Mouse (Mus musculus) heart, embryonic 11.5 days (tissue): ENCODE data around the gene Klk4. TPM values are rescaled to one million over a fixed set of nuclear protein-coding genes. Genes with fewer than 3 reads are reported as not detected.

Source experiments
- ATAC-seq: fragments of 200-750 bp; cut with Nextera tagmentation; replicated peaks from 2 replicates; pipeline ENCODE4 v1.8.0; 2017; ENCODE audit warnings: moderate library complexity; ENCODE audit not compliant: insufficient number of reproducible peaks, low FRiP score, low TSS enrichment
- H3K27ac ChIP-seq: fragments of 300-500 bp; sonication (generic); 2 replicates; pipeline ENCODE4 v1.5.1; 2014; ENCODE audit warnings: mild to moderate bottlenecking, low read depth, low read length
- H3K27me3 ChIP-seq: fragments of 300-500 bp; sonication (generic); 2 replicates; pipeline ENCODE4 v1.6.1; 2014; ENCODE audit warnings: mild to moderate bottlenecking, low read length, mixed read lengths; ENCODE audit not compliant: control insufficient read depth, insufficient read depth
- H3K36me3 ChIP-seq: fragments of 300-500 bp; sonication (generic); 2 replicates; pipeline ENCODE4 v1.6.1; 2014; ENCODE audit warnings: mild to moderate bottlenecking, low read length, moderate library complexity, mixed read lengths; ENCODE audit not compliant: control insufficient read depth, insufficient read depth
- H3K4me1 ChIP-seq: fragments of 300-500 bp; sonication (generic); 2 replicates; pipeline ENCODE4 v1.6.1; 2014; ENCODE audit warnings: low read length; ENCODE audit not compliant: control insufficient read depth, insufficient read depth
- H3K4me2 ChIP-seq: fragments of 300-500 bp; sonication (generic); 2 replicates; pipeline ENCODE4 v1.6.1; 2014; ENCODE audit warnings: mild to moderate bottlenecking, moderate library complexity
- H3K4me3 ChIP-seq: fragments of 300-500 bp; sonication (generic); 2 replicates; pipeline ENCODE4 v1.5.1; 2014; ENCODE audit warnings: low read depth, low read length
- H3K9ac ChIP-seq: fragments of 300-500 bp; sonication (generic); 2 replicates; pipeline ENCODE4 v1.6.1; 2014; ENCODE audit warnings: mild to moderate bottlenecking, low read depth, low read length, moderate library complexity
- H3K9me3 ChIP-seq: fragments of 300-500 bp; sonication (generic); replicated peaks from 2 replicates; pipeline ENCODE4 v1.6.1; 2016; ENCODE audit warnings: low read length; ENCODE audit not compliant: control insufficient read depth
- WGBS: fragments of 180-500 bp; shearing (Covaris S2); extraction: QIAGEN DNeasy Blood & Tissue Kit; methylation state at CpG from one replicate; pipeline ENCODE4 v1.1.7; 2014; ENCODE audit not compliant: insufficient replicate concordance; 5-methylcytosine and 5-hydroxymethylcytosine counted together
- polyA plus RNA-seq: library from polyadenylated mRNA; unstranded; fragments of >200 nt; fragmentation: Nextera tagmentation; extraction: Ambion mirVana; gene quantifications from 2 replicates; pipeline ENCODE4 v1.2.1, GENCODE M21; 2014

Klk4 gene
- polyA plus RNA-seq, 1 experiment from 2014 or later: not detected

- WGBS: 45% methylated on average over 3 of the region's 3 CpGs
- Histone ChIP-seq H3K4me2 (no peak overlapping the region), H3K4me3 (no peak overlapping the region), H3K9ac (no peak overlapping the region), H3K9me3 (no peaks in the 10 kb centered on the region), H3K36me3 (no peaks in the 10 kb centered on the region), H3K27ac (no peak overlapping the region), H3K27me3 (no peaks in the 10 kb centered on the region), H3K4me1 (no peaks in the 10 kb centered on the region)
- no peak for ATAC-seq
Observed at GRCm38 (mm10) chr7:43891788-43892187, 10.8 kb downstream of the Klk4 start.

DNA sequence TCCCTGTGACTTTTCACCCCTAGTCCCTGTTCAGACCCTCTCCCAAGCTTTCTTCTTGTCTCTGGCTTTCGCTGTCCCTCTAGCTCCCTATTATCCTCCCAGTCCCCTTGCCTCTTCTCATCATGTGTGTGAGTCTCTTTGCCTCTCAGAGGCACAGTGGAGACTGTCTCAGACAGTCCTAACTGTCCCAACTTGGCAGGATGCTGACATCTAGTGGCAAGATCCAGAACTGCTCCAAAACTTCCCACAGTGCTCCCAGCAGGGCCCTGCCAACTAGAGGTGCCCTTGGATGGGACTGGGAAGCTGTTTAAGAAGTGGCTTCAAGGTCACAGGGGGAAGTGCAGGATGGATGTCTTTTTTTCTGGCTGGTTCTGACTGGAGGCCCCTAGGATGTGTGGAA lies 13.9 kb downstream of the Klk4 start:
- Histone ChIP-seq H3K9me3 (no peaks in the 10 kb centered on the region), H3K4me2 (no peak overlapping the region), H3K4me1 (no peaks in the 10 kb centered on the region), H3K27ac (no peak overlapping the region), H3K36me3 (no peaks in the 10 kb centered on the region), H3K27me3 (no peaks in the 10 kb centered on the region), H3K4me3 (no peak overlapping the region), H3K9ac (no peak overlapping the region)
- ATAC-seq: peak; percentile 82
- WGBS: 9% methylated on average over 1 of the region's 1 CpGs

DNA sequence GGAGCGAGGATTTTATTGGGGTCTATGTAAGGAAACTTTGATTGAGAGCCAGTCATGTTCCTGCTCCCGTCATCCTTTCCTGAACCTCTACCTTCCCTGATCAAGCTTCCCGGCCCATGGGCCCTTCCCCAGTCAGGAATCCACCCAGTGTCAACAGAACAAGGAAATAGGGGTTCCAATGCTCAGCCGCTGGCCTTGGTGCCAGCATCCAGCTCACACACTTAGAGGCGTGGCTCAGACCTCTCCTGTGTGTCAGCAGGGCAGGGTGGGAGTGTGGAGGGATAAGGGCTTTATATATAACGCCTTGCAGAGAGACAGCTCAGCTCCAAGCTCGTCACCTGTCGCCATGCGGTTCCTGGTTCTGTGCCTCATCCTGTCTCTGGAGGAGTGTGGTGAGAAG lies 33.9 kb downstream of the Klk4 start:
- Histone ChIP-seq H3K27ac (no peak overlapping the region), H3K9ac (no peak overlapping the region), H3K4me3 (no peak overlapping the region), H3K4me1 (no peaks in the 10 kb centered on the region), H3K9me3 (no peaks in the 10 kb centered on the region), H3K36me3 (no peaks in the 10 kb centered on the region), H3K4me2 (no peak overlapping the region), H3K27me3 (peaks cover 4% of the 10 kb centered on the region; the same call in 1 of the 2 replicates)
- WGBS: 48% methylated on average over 9 of the region's 9 CpGs
- no peak for ATAC-seq

- ATAC-seq: no peak
- H3K9me3 ChIP-seq: no peaks in the 10 kb centered on the region
- no peaks in the 10 kb centered on the region for H3K4me1 ChIP-seq
- H3K4me2 ChIP-seq: no peak overlapping the region
- H3K9ac ChIP-seq: no peak overlapping the region
- no peaks in the 10 kb centered on the region for H3K36me3 ChIP-seq
- no peak overlapping the region for H3K4me3 ChIP-seq
- peaks cover 4% of the 10 kb centered on the region; the same call in 1 of the 2 replicates for H3K27me3 ChIP-seq
- no peak overlapping the region for H3K27ac ChIP-seq
- 79% methylated on average over 13 of the region's 13 CpGs for WGBS
Observed at GRCm38 (mm10) chr7:43918426-43918825, 37.5 kb downstream of the Klk4 start.

GRCm38 (mm10) chr7:43918871-43919270 lies 37.9 kb downstream of the Klk4 start:
- 69% methylated on average over 8 of the region's 8 CpGs for WGBS
- H3K27ac ChIP-seq: no peak overlapping the region
- peaks cover 4% of the 10 kb centered on the region; the same call in 1 of the 2 replicates for H3K27me3 ChIP-seq
- H3K4me2 ChIP-seq: no peak overlapping the region
- no peak for ATAC-seq
- no peak overlapping the region for H3K9ac ChIP-seq
- H3K4me1 ChIP-seq: no peaks in the 10 kb centered on the region
- H3K36me3 ChIP-seq: no peaks in the 10 kb centered on the region
- no peaks in the 10 kb centered on the region for H3K9me3 ChIP-seq
- H3K4me3 ChIP-seq: no peak overlapping the region

GRCm38 (mm10) chr7:43919559-43920451 lies 38.8 kb downstream of the Klk4 start:
- Histone ChIP-seq H3K4me1 (no peaks in the 10 kb centered on the region), H3K4me3 (no peak overlapping the region), H3K36me3 (no peaks in the 10 kb centered on the region), H3K9me3 (no peaks in the 10 kb centered on the region), H3K9ac (no peak overlapping the region), H3K4me2 (no peak overlapping the region), H3K27ac (no peak overlapping the region), H3K27me3 (peaks cover 4% of the 10 kb centered on the region; the same call in 1 of the 2 replicates)
- peak; percentile 64; the same call in 1 of the 2 replicates for ATAC-seq
- 27% methylated on average over 14 of the region's 14 CpGs for WGBS

DNA sequence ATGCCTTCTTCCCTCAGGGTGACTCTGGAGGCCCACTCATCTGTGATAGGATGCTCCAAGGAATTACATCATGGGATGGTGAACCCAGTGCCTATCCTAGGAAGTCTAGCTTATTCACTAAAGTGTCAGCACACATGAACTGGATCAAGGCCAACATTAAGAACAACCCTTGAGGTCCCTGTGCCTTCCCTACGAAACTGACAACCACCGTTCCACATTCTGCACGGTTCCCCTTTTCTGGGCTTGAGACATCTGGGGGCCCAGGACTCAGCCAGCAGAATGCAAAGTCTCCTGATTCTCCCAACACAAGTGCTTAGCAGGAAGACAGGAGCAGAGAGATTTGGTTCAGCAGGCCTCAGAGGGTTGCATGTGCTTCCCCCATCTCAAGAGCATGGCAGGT lies 39.6 kb downstream of the Klk4 start:
- 86% methylated on average over 3 of the region's 3 CpGs for WGBS
- H3K4me3 ChIP-seq: no peak overlapping the region
- no peak for ATAC-seq
- no peak overlapping the region for H3K9ac ChIP-seq
- no peak overlapping the region for H3K4me2 ChIP-seq
- H3K36me3 ChIP-seq: no peaks in the 10 kb centered on the region
- no peaks in the 10 kb centered on the region for H3K9me3 ChIP-seq
- H3K27me3 ChIP-seq: no peaks in the 10 kb centered on the region
- no peak overlapping the region for H3K27ac ChIP-seq
- no peaks in the 10 kb centered on the region for H3K4me1 ChIP-seq

- no peaks in the 10 kb centered on the region for H3K36me3 ChIP-seq
- H3K9ac ChIP-seq: no peak overlapping the region
- ATAC-seq: no peak
- H3K4me1 ChIP-seq: no peaks in the 10 kb centered on the region
- H3K27ac ChIP-seq: no peak overlapping the region
- no peaks in the 10 kb centered on the region for H3K27me3 ChIP-seq
- no peak overlapping the region for H3K4me3 ChIP-seq
- no peaks in the 10 kb centered on the region for H3K9me3 ChIP-seq
- 70% methylated on average over 6 of the region's 6 CpGs for WGBS
- no peak overlapping the region for H3K4me2 ChIP-seq
Observed at GRCm38 (mm10) chr7:43921087-43921486, 40.1 kb downstream of the Klk4 start.

DNA sequence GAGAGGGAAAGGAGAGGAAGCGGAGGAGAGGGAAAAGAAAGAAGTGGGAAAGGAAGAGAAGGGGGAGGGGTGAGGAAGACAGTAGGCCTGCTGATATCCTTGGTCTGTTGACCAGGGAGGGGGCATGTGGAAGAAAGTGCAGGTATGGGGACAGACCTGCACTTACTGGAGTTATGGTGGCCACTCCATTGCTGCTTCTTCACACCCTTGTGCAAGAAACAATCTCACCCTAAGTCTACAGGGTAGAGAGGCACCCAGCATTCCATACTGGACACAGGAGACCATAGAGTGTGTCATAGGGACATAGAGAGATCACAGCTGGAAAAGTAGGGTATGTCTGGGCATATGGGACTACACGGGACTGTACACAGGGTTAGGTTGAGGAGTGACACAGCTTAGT lies 41.0 kb downstream of the Klk4 start:
- Histone ChIP-seq H3K4me1 (no peaks in the 10 kb centered on the region), H3K27ac (no peak overlapping the region), H3K4me2 (no peak overlapping the region), H3K4me3 (no peak overlapping the region), H3K36me3 (no peaks in the 10 kb centered on the region), H3K9me3 (no peaks in the 10 kb centered on the region), H3K9ac (no peak overlapping the region), H3K27me3 (no peaks in the 10 kb centered on the region)
- 68% methylated on average over 2 of the region's 2 CpGs for WGBS
- ATAC-seq: no peak
